Mouse (Mus musculus) liver, postnatal 0 days (tissue): ENCODE measurements at regions not wholly inside any gene's neighbourhood (a gene's known extent, or its start where the extent isn't known, plus 50 kb on each side); places are given as distances from the start of the nearest gene placed in this dataset.

Experiments used
- CTCF ChIP-seq: sonication (generic); IDR thresholded peaks from 2 replicates; pipeline ENCODE4 v1.5.1; 2016; ENCODE audit warnings: antibody characterized with exemption, low read depth
- EP300 ChIP-seq: IDR thresholded peaks from 2 replicates; pipeline ENCODE4 v1.6.1; 2016; ENCODE audit warnings: antibody characterized with exemption, low read depth, mild to moderate bottlenecking

GRCm38 (mm10) chr15:88391822-88392221, 208.3 kb upstream of the Zdhhc25 start:
- TF ChIP-seq CTCF (no peak), EP300 (no peak)
